Mouse (Mus musculus): ENCODE results near the gene Plekha7. TPM values are rescaled to one million over a fixed set of nuclear protein-coding genes. Genes with fewer than 3 reads are reported as not detected.
A peak's percentile ranks its signal among the peaks of the same experiment; 100 is the strongest.

The Plekha7 gene
- total RNA-seq (2021) = 10 to 100 TPM; 13.8 to 14.6 TPM
- long read RNA-seq, experiment 1, partial matches to known transcripts = 6 of 8 reads
- long read RNA-seq, experiment 1, other reads (novel, unspliced or antisense) = 2 of 8 reads
- long read RNA-seq, experiment 2, partial matches to known transcripts = 2 of 3 reads
- long read RNA-seq, experiment 2, other reads (novel, unspliced or antisense) = 1 of 3 reads

DNA sequence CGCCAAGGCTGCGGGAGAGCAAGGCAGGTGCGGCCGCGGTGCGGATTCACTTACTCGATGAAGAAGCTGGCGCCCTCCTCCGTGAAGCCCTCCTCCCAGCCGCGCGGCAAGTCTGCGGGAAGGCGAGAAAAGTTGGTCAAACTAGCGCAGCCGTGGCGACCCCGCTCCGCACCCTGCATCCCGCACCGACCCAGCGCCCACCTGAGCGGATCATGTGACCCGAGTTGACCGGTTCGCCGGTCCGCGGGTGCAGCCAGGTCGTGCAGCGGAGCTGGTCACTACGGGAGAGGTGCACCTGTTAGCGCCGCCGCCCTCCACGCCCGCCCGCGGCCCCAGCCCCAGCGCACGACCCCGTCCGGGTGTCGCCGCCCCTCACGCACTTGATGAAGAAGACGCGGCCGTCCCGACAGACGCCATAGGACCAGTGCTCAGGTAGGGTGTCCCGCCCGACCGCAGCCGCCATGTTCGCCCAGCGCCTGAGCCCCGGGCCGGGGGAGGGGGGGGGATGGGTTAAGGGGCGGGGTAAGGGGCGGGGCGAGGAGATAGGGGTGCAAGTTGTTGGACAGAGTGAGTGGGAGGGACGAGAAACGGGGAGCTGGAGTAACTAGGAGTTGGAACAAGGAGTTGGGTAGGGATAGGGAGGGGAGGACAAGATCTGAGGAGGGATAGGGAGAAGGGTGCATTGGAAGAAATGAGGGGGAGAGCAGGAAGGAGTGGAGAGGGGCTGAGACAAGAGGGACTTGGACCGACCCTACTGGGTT lies at the start of gene Plekha7:
Gene Plekha7 (minus strand): TSS at position 506 of the 761 bp plus-strand sequence.
- peak; percentile 58 to 73 for DNase-seq

DNA sequence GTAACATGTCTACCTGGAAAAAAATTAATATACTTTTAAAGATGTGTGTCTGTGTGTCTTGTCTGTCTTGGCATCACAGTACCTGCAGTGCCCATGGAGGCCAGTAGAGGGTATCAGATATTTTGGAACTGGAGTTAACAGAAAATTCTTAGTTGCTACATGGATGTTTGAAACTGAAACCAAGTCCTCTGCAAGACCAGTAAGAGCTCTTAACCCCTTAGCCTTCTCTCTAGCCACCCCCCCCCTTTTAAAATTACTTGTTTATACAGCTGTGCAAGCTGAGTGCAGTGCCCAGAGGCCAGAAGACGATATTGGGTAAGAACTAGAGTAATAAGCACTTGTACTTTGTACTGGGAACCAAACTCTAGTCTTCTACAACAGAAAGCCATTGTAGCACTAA lies 28.1 kb upstream of the Plekha7 start:
- DNase-seq = peak; percentile 67 to 73

DNA sequence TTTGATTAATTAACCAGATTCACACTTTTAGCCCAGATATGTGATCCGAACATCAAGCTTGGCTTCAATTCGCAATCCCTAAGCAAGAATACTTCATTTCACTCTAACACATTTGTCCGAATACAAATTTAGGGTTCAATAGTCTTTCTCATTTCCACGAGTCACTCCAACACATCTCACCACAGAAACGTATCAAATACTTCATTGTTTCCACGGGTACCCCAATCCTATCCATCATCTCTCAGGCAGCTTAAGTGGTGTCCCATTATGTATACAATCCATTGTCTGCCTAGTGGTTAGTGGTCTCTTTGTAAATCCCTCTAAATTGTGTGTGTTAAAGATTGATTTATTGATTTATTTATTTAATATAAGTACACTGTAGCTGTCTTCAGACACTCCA lies 27.0 kb upstream of the Plekha7 start:
- no peak for DNase-seq

DNA sequence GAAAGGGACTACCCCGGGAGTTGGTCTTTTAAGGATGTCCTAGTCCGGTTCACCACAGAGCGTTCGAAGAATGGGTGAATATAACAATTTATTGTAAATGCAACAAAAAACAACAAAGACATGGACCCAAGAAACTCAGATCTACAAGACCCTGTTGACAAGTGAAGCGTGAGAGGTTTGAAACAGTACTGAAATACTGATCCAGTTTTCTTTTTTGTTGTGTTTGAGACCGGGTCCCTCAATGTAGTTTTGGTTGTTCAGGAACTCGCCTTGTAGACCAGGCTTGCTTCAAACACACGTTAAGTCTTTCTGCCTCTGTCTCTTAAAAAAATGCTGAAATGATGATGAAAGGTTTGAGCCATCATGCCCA lies 26.5 kb upstream of the Plekha7 start:
- no peak for DNase-seq

DNA sequence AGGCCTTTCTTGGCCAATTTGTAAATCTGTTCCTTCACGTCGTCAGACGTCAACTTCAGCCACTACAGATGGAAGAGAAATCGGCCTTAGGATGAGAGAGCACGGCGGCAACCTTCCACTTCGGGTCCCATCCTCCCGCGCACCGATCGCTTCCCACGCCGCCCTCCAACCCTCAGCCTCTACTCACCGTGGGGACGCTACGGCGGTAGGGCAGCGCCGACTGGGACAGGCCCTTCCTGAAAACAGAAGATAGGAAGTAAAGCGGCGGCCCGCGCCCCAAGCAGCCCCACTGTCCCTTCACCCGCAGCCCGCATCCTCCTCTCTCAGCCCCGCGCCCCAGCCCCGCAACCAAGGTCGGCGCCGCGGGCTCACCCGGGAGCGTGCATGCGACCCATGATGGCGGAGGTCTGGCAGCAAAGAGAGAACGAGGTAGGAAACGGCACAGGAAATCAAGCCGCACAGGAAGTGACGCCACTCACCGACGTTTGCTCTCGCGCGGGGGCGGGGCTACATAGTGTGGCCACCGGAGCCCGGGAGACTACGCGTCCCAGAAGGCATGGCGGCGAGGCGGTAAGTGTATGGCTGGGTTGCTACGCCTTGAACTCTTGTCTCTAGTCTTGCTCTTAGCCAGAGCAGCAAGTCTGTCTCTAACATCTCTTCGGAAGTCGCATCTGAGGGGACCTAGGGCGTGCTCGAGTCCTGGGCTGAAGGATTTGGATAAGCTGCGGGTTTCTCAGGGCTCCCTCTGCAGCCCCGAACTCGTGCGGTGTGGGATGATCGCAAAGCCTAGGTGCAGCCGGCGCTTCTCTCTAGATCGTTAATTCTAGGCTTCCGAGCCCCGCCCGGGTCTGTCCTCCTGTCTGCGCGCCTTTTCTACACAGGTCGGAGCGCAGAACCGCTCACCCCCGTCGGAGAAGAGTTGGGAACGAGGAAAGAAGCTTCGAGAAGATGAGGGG lies 25.8 kb upstream of the Plekha7 start, which contains the start of gene Rps13:
Gene Rps13 (minus strand): TSS at position 483 of the 956 bp plus-strand sequence.
- DNase-seq = peak; percentile 98 to 99

DNA sequence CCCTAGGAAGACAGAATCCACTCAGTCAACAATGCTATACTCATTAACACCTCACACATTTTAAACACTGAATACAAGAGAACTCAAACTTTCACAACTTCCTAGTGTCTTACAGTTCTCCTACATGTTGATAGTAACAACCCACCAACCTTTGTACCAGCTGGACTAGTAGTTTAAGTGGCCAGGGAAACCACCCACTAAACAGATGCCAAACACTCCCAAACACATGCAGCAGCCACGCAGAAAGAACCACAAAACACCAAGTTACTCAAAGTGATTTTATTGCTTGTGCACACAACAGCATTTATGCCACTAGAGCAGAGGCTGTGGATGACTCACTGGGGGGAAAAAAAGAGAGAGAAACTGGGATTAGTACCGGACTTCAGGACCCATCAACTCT lies 23.1 kb upstream of the Plekha7 start:
- DNase-seq = no peak

DNA sequence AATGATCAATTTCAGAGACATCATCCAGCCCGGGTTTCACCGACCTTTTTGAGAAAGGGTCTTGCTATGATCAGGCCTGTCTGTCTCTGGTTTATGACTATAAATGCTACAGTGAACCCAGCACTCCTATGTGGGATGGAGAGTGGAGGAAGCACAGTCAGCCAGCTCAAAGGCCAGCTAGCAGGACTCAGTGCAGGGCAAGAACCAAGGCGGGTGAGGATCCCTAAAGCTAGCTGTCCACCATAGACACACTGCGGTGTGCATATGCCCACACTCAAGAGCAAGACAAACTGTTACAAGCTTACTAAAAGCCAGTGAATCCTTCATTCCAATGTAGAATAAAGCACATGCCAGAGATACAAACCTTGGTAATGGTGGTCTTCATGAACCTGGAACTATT lies 21.7 kb upstream of the Plekha7 start:
- DNase-seq = no peak

DNA sequence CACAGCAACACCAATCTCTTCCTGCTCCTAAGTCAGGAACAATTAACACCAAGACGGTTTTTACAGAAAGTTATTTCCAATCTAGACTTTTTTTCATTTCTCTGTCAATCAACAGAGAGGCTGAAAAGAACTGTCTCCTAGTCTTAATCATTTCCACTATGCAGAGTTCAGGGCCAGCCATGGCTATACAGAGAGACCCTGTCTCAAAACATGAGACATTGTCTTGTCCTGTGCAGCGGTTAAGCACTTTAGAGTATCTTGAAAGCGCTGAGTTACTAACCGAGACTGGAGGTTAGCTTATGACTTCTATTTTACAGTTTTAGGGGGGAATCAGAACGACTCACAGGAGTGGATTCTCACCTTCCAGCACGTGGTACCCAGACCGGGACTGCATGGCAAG lies 20.6 kb upstream of the Plekha7 start:
- DNase-seq = no peak

DNA sequence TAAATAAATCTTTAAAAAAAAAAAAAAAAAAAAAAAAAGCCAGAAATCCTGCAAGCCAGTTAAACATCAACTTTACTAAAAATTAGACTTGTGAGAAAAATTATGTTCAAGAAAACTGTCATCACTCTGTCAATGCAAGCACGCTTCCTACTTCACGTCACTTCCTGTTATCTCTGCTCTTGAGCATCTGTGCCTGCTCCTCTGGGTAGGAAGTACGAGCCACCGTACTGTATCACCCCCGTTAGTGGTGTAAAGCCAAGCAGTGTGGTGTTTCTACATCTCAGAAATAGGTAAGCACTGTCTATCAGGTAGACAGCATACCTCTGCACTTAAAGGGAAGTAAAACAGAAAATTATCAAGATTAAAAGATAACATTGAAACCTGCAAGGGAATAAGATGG lies 19.7 kb upstream of the Plekha7 start:
- DNase-seq = no peak

DNA sequence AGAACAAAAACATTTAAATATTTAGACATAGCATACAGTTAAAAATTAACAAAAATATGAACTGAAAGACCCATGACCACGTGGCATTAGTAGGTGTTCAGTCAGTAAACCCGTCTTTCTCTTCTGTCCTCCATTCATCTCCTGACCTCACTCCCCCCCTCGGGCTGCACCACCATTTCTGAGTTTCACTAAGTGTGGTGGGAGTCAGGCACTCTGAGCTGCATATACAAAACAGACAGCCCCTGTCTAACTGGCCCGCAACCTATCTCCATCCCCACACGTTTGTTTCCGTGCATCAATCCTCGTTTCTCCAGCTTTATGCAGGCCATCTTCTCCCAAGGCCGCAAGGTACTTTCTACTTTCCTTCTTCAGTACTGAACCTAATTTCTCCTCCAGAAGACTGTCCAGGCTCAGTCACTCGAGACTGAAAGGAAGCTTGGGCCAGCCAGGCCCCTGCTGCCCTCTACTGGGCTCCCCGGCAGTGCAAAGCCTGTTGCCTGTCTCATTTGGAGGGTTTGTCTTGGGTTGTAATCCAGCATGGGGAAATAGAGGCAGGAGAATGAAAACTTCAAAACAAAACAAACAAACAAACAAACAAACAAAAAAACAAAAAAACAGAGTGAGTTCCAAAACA lies 15.3 kb upstream of the Plekha7 start:
- peak; percentile 78 to 89 for DNase-seq

DNA sequence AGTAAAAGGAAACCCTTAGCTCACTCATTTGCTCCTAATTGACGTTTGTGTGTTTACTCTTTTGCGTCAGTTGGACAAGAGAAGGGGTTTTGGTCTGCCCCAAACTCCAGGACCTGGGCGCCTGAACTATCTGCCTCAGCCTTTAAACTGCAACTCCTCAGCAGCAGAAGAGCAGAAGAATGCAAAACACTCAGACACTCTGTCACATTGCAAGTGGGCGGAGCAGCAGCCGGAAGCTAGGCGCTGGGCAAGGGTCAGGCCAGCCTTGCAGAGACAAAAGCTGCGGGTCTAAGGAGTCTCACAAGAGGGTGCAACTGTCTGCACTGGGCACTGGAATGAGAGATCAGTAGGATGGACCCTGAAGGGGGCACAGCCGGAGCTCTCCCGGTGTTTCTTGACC lies 1.3 kb upstream of the Plekha7 start:
- DNase-seq = peak in 1 of 2 experiments; percentile 57

DNA sequence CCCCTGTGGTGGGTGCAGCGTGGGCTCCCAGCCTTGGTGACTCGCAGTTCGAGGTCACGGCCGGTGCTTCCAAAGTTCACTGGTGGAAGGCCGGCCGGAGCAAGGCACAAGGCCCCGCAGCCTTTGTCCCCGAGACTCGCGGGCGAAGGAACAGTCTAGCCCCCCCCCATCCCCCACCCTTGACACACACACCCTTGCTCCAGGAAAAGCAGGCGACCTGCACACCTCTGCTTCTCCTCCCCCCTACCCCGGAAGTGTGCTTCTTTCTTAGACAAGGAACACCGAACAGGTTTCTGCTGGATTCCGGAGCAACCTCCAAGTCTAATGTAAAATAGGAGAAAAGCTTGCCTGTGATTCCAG lies 436 bp upstream of the Plekha7 start:
- DNase-seq = peak in 1 of 2 experiments; percentile 39

DNA sequence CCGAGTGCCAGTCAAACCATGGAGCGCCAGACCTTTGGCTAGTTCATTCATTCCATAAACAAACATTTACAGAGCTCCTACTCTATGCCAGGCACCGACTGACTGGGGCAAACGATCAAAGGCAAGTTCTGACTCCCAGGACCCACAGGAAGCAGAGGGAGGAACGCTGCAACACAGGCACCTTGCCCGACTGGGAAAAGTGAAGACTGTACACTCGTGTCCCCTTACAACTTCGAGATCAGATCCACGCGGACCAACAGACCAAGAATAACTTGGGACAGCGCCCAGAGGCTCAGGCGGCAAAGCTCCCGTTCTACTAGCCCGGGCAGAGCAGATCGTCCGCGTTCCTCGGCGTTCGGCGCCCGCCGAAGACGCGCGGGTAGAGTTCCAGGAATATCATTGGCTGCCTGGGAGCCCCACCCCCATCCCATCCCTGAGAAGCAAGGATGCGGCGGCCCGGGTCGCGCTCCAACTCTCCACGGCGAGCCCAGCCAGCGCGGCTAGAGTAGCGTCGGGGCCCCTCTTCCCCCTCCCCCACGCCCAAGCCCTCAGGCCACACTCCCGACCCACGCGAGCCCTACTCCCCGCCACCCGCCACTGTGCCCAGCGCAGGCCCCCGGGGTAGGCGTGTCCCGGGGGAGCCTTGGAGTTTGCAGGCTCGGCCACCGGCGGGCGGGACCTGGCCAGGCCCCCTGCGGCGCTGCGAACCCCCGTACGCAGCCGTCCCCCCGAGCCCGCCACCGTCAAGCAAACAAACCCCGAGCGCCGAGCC lies 891 bp downstream of the Plekha7 start:
- DNase-seq = peak; percentile 86 to 89

DNA sequence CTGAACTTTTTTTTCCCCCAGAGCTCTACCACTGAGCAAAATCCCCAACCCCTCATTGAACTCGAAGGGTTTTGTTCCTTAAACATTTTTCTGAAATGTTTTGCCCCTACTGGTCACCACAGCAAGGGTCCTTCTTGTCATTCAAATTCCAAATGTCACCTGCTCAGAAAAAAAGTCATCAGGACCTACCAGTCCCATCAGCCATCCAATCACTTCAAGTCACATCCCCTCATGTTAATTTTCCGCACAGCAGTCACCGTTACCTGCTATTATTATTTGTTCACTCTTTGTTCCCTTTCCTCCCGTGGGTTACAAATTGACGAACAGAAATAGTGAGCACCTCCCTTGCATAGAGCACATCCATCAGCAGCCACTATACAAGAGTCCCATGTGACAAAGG lies 1.6 kb downstream of the Plekha7 start:
- no peak for DNase-seq

DNA sequence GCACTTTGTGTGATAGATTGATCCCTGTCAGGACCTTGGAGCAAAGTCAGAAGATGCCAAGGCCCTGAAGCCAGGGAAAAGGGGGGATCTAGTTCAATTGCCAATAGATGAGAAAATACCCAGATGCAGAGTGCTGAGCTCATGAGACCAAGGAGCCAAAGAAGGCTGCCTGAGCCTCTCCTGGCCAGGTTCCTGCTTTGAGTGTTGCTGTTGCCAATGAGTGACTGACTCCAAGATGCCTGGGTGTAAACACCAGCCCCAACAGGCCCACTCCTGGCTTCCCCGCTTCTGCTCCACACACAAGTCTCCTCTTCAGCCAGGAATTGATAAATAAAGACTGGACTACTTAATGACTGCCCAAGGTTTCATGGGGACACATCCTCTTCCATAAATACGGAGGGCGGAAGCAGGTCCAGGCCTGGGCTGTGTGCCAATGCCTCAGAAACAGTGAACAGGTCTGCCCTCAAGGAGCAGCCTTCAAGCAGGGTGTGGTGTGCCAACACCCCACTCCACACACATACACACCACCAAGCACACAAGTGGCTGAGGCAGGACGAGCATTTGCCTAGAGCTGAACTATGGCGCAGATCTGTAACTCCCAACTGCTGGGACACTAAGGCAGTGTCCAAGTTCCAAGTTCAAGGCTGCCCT lies 6.4 kb downstream of the Plekha7 start:
- DNase-seq = no peak

DNA sequence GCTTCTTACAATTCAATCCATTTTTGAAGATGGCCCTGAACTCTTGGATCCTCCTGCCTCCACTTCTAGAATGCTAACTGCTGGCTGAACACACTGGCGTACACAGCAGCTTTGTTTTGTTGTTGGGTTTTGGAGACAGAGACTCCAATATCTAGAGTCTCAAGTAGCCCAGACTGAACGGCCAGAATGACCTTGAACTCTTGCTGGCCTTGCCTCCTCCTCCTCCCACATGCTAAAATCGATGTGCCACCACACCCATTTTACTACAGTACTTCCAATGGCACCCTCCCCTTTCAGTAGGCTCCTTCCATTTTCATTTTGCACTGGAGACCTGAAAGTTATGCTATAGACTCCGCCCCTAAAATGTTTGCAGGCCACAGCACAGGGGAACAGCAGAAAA lies 7.0 kb downstream of the Plekha7 start:
- no peak for DNase-seq

DNA sequence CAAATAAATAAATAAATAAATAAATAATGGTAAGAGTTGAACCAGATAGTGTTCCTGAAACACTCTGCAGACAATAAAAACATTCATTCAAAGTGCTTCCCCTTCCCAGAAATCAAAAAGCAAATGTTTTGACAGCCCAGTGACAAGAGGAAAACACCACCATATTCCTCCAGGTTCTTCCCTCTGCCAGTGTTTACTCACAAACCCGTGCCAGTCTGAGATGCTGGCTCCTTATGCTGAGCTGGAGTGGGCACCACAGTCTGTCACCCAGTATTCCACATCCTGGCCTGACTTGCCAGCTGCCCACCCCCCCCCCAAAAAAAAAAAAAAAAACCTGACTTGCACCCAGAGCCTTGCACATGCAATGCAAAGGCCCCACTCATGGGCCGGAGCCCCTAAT lies 9.3 kb downstream of the Plekha7 start:
- no peak for DNase-seq

DNA sequence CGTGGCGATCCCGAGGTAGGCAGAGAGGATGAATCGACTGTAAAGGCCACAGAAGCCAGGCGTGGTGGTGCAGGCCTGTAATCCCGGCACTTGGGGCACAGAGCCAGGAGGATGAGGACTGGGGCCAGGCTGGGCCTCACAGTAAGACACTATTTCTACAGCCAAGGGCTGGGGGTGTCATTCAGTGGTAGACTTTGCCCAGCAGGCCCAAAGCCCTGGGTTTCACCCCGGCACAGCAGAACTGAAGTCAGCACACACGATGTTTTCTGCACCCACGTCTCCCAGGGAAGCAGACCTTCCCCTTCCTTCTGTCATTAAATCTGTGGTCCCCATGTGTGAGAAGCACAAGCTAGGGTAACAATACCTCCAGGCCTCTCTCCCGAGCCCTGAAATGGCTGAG lies 9.8 kb downstream of the Plekha7 start:
- no peak for DNase-seq

DNA sequence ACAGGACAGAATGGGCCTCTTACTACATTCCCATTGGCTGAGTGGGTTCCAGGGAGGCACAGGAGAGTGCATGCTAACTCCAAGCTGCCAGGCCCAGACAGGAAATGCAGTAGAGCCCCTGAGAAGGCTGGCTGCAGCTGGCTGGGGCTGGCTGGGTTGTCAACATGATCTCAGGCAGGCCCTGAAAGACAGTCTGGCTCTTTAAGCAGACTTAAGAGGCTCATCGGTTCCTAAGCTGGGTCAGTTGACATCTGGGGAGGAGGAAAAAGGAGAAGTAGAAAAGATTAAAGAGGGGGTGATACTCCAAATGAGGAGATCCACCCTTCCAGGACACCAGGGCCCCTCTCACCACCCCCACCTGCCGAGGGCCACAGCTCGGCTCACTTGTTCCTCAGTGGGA lies 13.2 kb downstream of the Plekha7 start:
- DNase-seq = no peak

DNA sequence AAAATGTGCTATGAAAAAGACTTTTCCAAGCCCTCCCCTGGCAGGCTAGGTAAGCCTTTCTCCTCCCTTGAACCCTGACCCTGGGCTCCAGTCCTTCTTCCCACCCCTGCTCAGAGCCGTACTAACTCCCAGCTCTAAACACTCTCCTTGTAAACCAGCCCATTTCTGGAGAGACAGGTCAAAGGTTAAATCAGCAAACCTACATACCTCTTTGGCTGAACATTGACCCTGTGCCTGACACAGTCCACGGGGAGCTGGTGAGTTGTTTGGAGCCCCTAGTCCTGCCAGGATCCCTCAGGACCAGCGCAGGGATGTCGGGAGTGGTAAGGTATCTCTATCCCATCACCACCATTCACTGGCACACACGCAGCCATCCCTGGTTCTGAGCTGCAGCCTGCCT lies 15.8 kb downstream of the Plekha7 start:
- DNase-seq = no peak

DNA sequence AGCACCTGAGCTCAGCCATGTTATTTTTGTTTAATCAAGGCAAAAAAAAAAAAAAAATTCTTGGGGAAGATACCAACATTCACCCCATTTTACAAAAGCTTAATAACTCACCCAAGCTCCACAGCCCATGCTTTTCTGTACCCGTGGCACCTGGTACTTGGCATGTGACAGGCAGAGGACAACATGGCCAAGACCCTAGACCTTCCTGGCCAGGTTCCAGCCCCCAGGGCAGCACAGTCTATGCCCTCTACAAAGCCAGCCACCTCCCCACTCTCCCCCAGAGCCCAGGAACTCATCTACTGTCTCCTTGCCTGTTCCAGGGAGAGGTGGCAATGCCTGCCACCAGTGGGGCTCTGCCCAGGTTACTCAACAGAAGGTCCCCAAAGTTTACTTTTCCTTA lies 17.6 kb downstream of the Plekha7 start:
- DNase-seq = no peak

Measured in adrenal gland, postnatal 36 days (tissue).